Mouse (Mus musculus) fibroblast of lung, adult 2 months (primary cell): ENCODE data around the gene Mybpc3.
A peak's percentile ranks its signal among the peaks of the same experiment; 100 is the strongest.

ENCODE experiments used
- DNase-seq: peaks from one replicate; pipeline ENCODE4 v3.0.0-alpha.2; 2011; ENCODE audit warnings: low read depth

Gene Mybpc3

GRCm38 (mm10) chr2:91169587-91170322 is 51.8 kb downstream of the Mybpc3 start:
- no peak for DNase-seq

DNA sequence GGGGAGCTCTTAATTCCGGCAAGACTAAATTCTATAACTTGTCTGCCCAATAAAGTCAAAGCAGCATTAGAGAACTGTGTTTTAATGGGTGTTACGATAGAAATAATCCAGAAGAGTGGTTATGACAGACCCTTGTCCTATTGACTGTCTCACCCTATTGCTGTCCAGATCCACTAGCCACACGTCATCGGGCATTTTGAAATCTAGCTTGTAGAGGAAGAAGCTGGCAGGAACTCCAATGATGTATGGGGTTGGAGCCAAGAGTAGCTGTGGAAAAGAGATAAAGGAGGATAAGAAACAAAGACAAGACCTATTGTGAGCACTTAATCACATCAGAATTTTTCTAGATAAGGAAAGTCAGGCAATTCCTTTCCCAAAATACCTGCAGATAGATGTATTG is 57.5 kb downstream of the Mybpc3 start:
- DNase-seq, result no peak

- no peak for DNase-seq
These were observed 58.3 kb downstream of the Mybpc3 start for GRCm38 (mm10) chr2:91176234-91176633.

- no peak for DNase-seq
These were observed 61.9 kb downstream of the Mybpc3 start for GRCm38 (mm10) chr2:91179825-91180224.

GRCm38 (mm10) chr2:91180706-91181105 is 62.8 kb downstream of the Mybpc3 start:
- no peak for DNase-seq

DNA sequence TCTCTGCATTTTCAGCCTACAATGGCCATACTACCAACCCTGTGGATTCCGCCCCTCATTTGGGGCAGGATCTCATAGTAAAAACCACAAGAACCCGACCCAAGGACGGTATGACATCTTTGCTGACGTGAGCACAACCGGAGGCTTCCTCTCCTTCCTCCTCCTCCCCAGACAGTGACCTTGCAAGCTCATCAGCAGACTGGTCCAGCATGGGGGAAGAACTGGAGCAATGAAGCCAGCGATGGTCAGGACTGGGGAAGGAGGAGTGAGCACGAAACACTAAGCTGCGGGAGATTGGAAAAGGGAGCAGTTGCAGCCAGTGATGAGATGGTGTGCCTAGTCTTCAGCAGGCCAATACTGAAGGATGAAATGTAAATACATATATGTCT is 64.1 kb downstream of the Mybpc3 start:
- no peak for DNase-seq

DNA sequence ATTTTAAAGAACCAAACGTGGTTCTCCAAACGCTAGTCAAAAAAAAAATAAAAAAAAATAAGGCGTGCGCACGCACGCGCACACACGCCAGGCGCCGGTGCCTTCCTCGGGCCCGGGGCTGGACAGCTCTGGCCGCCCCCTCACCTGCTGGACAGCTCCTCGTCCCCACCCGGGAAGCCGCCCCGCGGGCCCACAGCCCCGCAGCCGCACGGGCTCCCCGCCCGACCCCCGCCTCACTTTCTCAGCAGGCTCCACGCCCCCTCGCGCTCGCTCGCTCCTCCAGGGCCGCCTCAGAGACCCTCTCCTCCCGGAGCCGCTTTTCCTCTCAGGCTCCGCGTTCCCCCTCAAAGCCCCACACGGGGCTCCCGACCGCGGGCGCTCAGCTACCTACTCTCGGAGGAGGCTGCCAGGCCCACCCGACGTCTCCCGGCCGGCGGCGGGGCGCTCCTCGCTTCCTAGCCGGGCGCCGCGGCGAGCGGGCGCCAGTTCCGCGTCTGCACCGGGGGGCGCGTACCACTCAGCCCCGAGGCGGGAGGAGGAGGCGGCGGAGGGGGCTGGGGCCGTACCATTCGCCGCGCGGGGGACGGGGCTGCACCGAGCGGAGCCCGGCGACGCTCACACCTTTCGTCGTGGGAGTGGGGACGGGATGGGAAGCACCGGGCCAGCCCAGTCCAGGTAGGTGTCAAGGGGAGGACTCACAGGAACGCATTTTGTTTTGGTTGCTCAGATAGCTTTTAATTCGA is 64.6 kb downstream of the Mybpc3 start:
- DNase-seq, result no peak

DNA sequence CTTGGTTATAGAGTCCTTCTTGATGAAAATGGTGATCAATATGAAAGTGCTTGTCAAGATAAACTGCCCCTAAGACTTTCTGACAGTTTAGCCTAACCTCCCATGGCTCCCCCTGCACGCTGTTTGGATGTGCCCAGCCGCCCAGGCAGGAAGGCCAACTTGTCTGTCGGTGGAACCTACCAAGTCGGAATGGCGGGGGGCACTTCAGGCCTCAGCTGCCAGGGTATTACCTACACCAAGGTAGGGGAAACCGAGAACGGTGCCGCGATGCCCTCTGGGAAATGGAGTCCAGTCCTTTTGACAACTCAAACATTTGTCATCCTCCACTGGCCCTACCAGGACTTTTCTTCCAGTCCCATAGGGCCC is 65.2 kb downstream of the Mybpc3 start:
- DNase-seq, result peak; percentile 60

GRCm38 (mm10) chr2:91183711-91184405 is 65.9 kb downstream of the Mybpc3 start, which contains the start of gene Madd:
TSS of gene Madd (minus strand) at chr2:91183837.
- no peak for DNase-seq
